Mouse (Mus musculus) adrenal gland, adult 2 months (tissue): ENCODE data around the gene Kcnk5. TPM values are rescaled to one million over a fixed set of nuclear protein-coding genes. Genes with fewer than 3 reads are reported as not detected.

Source experiments
- DNase-seq: peaks from one replicate; pipeline ENCODE4 v3.0.0; 2021
- long read RNA-seq: library from polyadenylated mRNA; stranded (forward); transcript quantifications from one replicate; pipeline ENCODE4 v2.0.0, GENCODE M21; 2021
- polyA plus RNA-seq: library from polyadenylated mRNA; depleted of rRNA; stranded (reverse); fragments of >200 nt; gene quantifications from 2 replicates; pipeline ENCODE4 v1.2.3, GENCODE M21; 2012; rRNA removed
- total RNA-seq, 2 experiments: library from RNA; stranded (reverse); gene quantifications; 2 replicates each; pipeline ENCODE4 v1.2.3; 2021

The Kcnk5 gene
- 1 to 10 TPM; 8.6 to 9.5 TPM for total RNA-seq
- 6.4 and 9.8 TPM in 2 replicates for polyA plus RNA-seq
- long read RNA-seq, transcript Kcnk5-201 (5 exons, 3,392 nt): major isoform, 6 of 8 reads
- long read RNA-seq, partial matches to known transcripts: 0 of 8 reads
- long read RNA-seq, other reads (novel, unspliced or antisense): 2 of 8 reads

- peak; percentile 97 for DNase-seq
Observed at GRCm38 (mm10) chr14:20181466-20181921, at the start of gene Kcnk5. Gene Kcnk5, minus strand, starts transcription at chr14:20181809.

GRCm38 (mm10) chr14:20230063-20230491 is 48.5 kb upstream of the Kcnk5 start:
- no peak for DNase-seq

GRCm38 (mm10) chr14:20229437-20229836 is 47.8 kb upstream of the Kcnk5 start:
- DNase-seq: no peak

GRCm38 (mm10) chr14:20228336-20228735 is 46.7 kb upstream of the Kcnk5 start:
- peak; percentile 80 for DNase-seq

- no peak for DNase-seq
Observed at GRCm38 (mm10) chr14:20226982-20227381, 45.4 kb upstream of the Kcnk5 start.

- DNase-seq: no peak
Observed at GRCm38 (mm10) chr14:20226488-20226887, 44.9 kb upstream of the Kcnk5 start.

- no peak for DNase-seq
Observed at GRCm38 (mm10) chr14:20225525-20225924, 43.9 kb upstream of the Kcnk5 start.

- DNase-seq: no peak
Observed at GRCm38 (mm10) chr14:20224576-20225218, 43.1 kb upstream of the Kcnk5 start.

GRCm38 (mm10) chr14:20224163-20224562 is 42.6 kb upstream of the Kcnk5 start:
- peak; percentile 56 for DNase-seq

GRCm38 (mm10) chr14:20223253-20223652 is 41.6 kb upstream of the Kcnk5 start:
- DNase-seq: no peak

GRCm38 (mm10) chr14:20221083-20221482 is 39.5 kb upstream of the Kcnk5 start:
- DNase-seq: no peak

- DNase-seq: no peak
Observed at GRCm38 (mm10) chr14:20219849-20220248, 38.2 kb upstream of the Kcnk5 start.

- DNase-seq: no peak
Observed at GRCm38 (mm10) chr14:20217299-20217864, 35.8 kb upstream of the Kcnk5 start.

- DNase-seq: no peak
Observed at GRCm38 (mm10) chr14:20216561-20217298, 35.1 kb upstream of the Kcnk5 start.

- no peak for DNase-seq
Observed at GRCm38 (mm10) chr14:20215826-20216225, 34.2 kb upstream of the Kcnk5 start.

GRCm38 (mm10) chr14:20214125-20214524 is 32.5 kb upstream of the Kcnk5 start:
- peak; percentile 13 for DNase-seq

GRCm38 (mm10) chr14:20211754-20212601 is 30.4 kb upstream of the Kcnk5 start:
- no peak for DNase-seq

- no peak for DNase-seq
Observed at GRCm38 (mm10) chr14:20209926-20210325, 28.3 kb upstream of the Kcnk5 start.

- DNase-seq: no peak
Observed at GRCm38 (mm10) chr14:20208435-20208834, 26.8 kb upstream of the Kcnk5 start.

- DNase-seq: no peak
Observed at GRCm38 (mm10) chr14:20205747-20206146, 24.1 kb upstream of the Kcnk5 start.

GRCm38 (mm10) chr14:20203301-20203700 is 21.7 kb upstream of the Kcnk5 start:
- no peak for DNase-seq

- no peak for DNase-seq
Observed at GRCm38 (mm10) chr14:20202655-20203181, 21.1 kb upstream of the Kcnk5 start.
